Mouse (Mus musculus): ENCODE results near the gene Ehf. TPM values are rescaled to one million over a fixed set of nuclear protein-coding genes. Genes with fewer than 3 reads are reported as not detected.

The Ehf gene
- 0.05 TPM in 1 of 2 replicates, not detected in the other for polyA plus RNA-seq (2015; fragmentation: Nextera tagmentation; extraction: Ambion mirVana)

- H3K27me3 ChIP-seq: no peaks in the 10 kb centered on the region
These were observed at the start of gene Ehf for GRCm38 (mm10) chr2:103303132-103303531. Gene Ehf, minus strand, starts transcription at chr2:103303278.

DNA sequence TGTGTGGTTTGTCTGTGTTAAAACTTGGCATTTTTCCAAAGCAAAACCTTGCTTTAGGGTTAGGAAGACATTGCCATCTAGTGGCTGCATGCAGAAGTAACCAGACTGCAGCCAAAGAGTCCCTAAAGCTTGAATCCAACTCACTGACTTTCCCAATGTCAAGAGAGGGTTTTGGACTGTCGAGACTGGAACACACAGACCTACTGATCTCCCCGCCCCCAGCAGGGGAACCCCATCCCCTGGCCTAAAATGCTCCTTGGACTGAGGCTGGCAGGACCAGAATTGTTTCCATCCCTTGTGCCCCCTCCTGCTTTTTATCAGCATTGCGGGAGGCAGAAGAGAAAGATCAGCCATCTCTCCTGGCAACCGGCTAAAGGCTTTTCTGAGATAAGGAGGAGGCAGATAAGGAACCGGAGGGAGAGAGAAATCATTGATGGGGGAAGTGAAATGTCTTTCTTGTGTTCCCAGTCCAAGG lies 44.4 kb upstream of the Ehf start:
- H3K27ac ChIP-seq: no peak overlapping the region
- H3K36me3 ChIP-seq (ENCODE audit: poor library complexity, severe bottlenecking): no peaks in the 10 kb centered on the region
- no peak overlapping the region for H3K4me3 ChIP-seq
- H3K27me3 ChIP-seq: no peaks in the 10 kb centered on the region
- H3K4me1 ChIP-seq: 0 out of 2 replicates have a peak, but pooled peaks cover 7% of the 10 kb centered on the region
- H3K9ac ChIP-seq: no peak overlapping the region
- peak overlapping the region; percentile 16; the same call in 1 of the 2 replicates for H3K4me2 ChIP-seq
- 18% methylated on average over 5 of the region's 5 CpGs for WGBS
- H3K9me3 ChIP-seq (replicated peaks): no peaks in the 10 kb centered on the region
- ATAC-seq: peak; percentile 79

More at GRCm38 (mm10) chr2:103303132-103303531, at the start of gene Ehf:
- H3K4me2 ChIP-seq: no peak within 1 kb of the TSS
- no peak within 1 kb of the TSS for H3K27ac ChIP-seq
- no peak within 1 kb of the TSS for H3K9ac ChIP-seq
- H3K9me3 ChIP-seq (replicated peaks): no peaks in the 10 kb centered on the region
- no peaks in the 10 kb centered on the region for H3K36me3 ChIP-seq (ENCODE audit: poor library complexity, severe bottlenecking)
- 0 out of 2 replicates have a peak, but pooled peaks cover 2% of the 10 kb centered on the region for H3K4me1 ChIP-seq
- no peak for ATAC-seq
- H3K4me3 ChIP-seq: no peak within 1 kb of the TSS
- WGBS: 72% methylated on average over 9 of the region's 9 CpGs

- no peaks in the 10 kb centered on the region for H3K27me3 ChIP-seq
- H3K9ac ChIP-seq: no peak overlapping the region
- H3K36me3 ChIP-seq (ENCODE audit: poor library complexity, severe bottlenecking): no peaks in the 10 kb centered on the region
- H3K4me1 ChIP-seq: 0 out of 2 replicates have a peak, but pooled peaks cover 7% of the 10 kb centered on the region
- no peak overlapping the region for H3K4me2 ChIP-seq
- no peaks in the 10 kb centered on the region for H3K9me3 ChIP-seq (replicated peaks)
- H3K27ac ChIP-seq: no peak overlapping the region
- 67% methylated on average over 3 of the region's 3 CpGs for WGBS
- no peak overlapping the region for H3K4me3 ChIP-seq
- 0 out of 2 replicates have a peak, but pooled peaks have one; percentile 51 for ATAC-seq
These were observed 43.7 kb upstream of the Ehf start for GRCm38 (mm10) chr2:103346751-103347289.

DNA sequence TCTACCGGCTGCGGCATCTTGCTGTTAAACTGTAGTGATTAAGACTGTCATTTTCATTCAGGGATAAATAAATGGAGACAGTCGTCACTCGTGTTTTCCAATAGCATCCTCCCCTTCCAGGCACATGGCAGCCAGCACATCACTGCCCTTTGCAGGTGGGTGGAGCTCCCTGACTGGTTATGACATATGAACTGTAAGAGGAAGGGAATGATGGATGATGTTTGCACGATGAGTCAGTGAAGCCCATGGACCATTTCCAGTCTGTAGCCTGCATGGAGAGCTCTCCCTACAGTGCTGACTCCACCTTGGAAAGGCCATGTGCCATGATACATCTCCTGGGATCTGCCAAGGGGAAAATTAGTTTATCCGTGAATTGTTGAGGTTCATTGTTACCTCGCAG lies 40.5 kb upstream of the Ehf start:
- Histone ChIP-seq H3K9me3 (replicated peaks) (no peaks in the 10 kb centered on the region), H3K36me3 (ENCODE audit: poor library complexity, severe bottlenecking) (no peaks in the 10 kb centered on the region), H3K27me3 (no peaks in the 10 kb centered on the region), H3K27ac (no peak overlapping the region), H3K4me2 (no peak overlapping the region), H3K4me3 (no peak overlapping the region), H3K4me1 (0 out of 2 replicates have a peak, but pooled peaks cover 7% of the 10 kb centered on the region), H3K9ac (no peak overlapping the region)
- WGBS: 89% methylated on average over 7 of the region's 7 CpGs
- no peak for ATAC-seq

- Histone ChIP-seq H3K9ac (no peak overlapping the region), H3K9me3 (replicated peaks) (no peaks in the 10 kb centered on the region), H3K4me2 (no peak overlapping the region), H3K27me3 (no peaks in the 10 kb centered on the region), H3K4me3 (no peak overlapping the region), H3K36me3 (ENCODE audit: poor library complexity, severe bottlenecking) (no peaks in the 10 kb centered on the region), H3K27ac (no peak overlapping the region), H3K4me1 (no peaks in the 10 kb centered on the region)
- WGBS: 92% methylated on average over 1 of the region's 1 CpGs
- ATAC-seq: no peak
These were observed 39.0 kb upstream of the Ehf start for GRCm38 (mm10) chr2:103342123-103342522.

GRCm38 (mm10) chr2:103341375-103341971 lies 38.4 kb upstream of the Ehf start:
- WGBS: 91% methylated on average over 1 of the region's 1 CpGs

DNA sequence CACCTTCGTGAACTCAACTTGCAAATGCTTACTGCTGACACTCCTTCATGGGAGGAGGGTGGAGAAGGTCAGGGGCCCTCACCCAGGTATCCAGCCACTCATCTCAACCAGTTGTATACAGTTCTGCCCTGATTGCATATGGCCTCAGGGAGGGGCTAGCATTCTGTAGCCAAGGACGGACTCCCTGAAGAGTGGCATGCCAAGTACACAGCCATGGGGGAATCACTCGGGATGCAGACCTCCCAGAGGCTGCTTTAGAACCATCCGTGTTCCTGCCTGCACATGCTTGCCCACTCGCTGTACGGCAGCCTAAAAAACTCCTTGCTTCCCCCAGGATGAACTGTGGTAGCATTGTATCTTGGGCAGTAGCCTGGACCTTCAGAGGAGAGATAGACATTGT lies 35.6 kb upstream of the Ehf start:
- H3K9ac ChIP-seq: no peak overlapping the region
- WGBS: 89% methylated on average over 6 of the region's 6 CpGs
- no peaks in the 10 kb centered on the region for H3K4me1 ChIP-seq
- no peaks in the 10 kb centered on the region for H3K9me3 ChIP-seq (replicated peaks)
- H3K4me2 ChIP-seq: no peak overlapping the region
- no peaks in the 10 kb centered on the region for H3K36me3 ChIP-seq (ENCODE audit: poor library complexity, severe bottlenecking)
- H3K27me3 ChIP-seq: no peaks in the 10 kb centered on the region
- H3K27ac ChIP-seq: no peak overlapping the region
- ATAC-seq: no peak
- H3K4me3 ChIP-seq: no peak overlapping the region

More at GRCm38 (mm10) chr2:103341375-103341971, 38.4 kb upstream of the Ehf start:
- H3K4me3 ChIP-seq: no peak overlapping the region
- no peaks in the 10 kb centered on the region for H3K36me3 ChIP-seq (ENCODE audit: poor library complexity, severe bottlenecking)
- H3K27me3 ChIP-seq: no peaks in the 10 kb centered on the region
- no peaks in the 10 kb centered on the region for H3K9me3 ChIP-seq (replicated peaks)
- H3K4me2 ChIP-seq: no peak overlapping the region
- no peaks in the 10 kb centered on the region for H3K4me1 ChIP-seq
- no peak for ATAC-seq
- H3K9ac ChIP-seq: no peak overlapping the region
- H3K27ac ChIP-seq: no peak overlapping the region

DNA sequence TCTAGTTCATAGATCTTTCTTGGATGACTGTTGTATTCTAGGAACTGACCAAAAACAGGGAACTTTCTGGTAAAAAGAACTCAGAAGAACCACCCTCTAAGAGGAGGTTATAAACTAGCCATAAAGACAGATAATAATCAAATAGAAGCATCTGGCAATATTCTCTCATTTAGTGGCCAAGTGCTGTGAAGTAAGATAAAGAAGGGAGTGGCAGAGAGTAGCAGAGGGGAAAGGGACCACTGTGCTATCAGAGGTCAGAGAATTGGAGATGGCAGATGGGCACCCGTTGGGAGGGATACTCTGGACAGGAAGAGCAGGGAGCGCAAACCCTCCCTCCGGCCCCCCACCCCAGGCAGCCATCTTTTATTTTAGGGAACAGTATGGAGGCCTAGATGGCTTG lies 34.3 kb upstream of the Ehf start:
- WGBS: 88% methylated on average over 3 of the region's 3 CpGs
- H3K4me3 ChIP-seq: no peak overlapping the region
- H3K4me2 ChIP-seq: no peak overlapping the region
- H3K27me3 ChIP-seq: no peaks in the 10 kb centered on the region
- no peaks in the 10 kb centered on the region for H3K9me3 ChIP-seq (replicated peaks)
- H3K4me1 ChIP-seq: no peaks in the 10 kb centered on the region
- H3K36me3 ChIP-seq (ENCODE audit: poor library complexity, severe bottlenecking): no peaks in the 10 kb centered on the region
- H3K9ac ChIP-seq: no peak overlapping the region
- ATAC-seq: no peak
- no peak overlapping the region for H3K27ac ChIP-seq

- no peak overlapping the region for H3K4me2 ChIP-seq
- H3K27ac ChIP-seq: no peak overlapping the region
- no peaks in the 10 kb centered on the region for H3K27me3 ChIP-seq
- no peak overlapping the region for H3K9ac ChIP-seq
- no peaks in the 10 kb centered on the region for H3K36me3 ChIP-seq (ENCODE audit: poor library complexity, severe bottlenecking)
- no peaks in the 10 kb centered on the region for H3K4me1 ChIP-seq
- no peak overlapping the region for H3K4me3 ChIP-seq
- no peaks in the 10 kb centered on the region for H3K9me3 ChIP-seq (replicated peaks)
- 80% methylated on average over 11 of the region's 11 CpGs for WGBS
- no peak for ATAC-seq
These were observed 33.5 kb upstream of the Ehf start for GRCm38 (mm10) chr2:103336621-103337020.

DNA sequence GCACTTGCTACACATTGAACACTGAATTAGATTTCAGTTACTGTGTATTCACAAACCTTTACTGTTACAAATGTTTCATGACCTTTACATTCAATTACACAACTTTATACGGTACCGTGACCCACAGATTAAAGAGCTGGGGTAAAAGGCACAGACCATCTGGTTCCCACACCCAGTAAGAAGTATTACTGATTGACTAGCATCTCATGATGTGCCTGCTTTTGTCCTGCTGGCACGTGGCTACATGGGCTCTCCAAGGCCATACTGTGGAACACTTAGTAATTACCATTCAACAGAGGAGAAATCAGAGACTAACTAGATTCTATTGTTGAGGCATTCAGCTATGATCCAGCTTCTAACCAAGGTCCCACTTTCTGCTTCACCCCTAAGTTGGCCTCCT lies 32.9 kb upstream of the Ehf start:
- Histone ChIP-seq H3K27ac (no peak overlapping the region), H3K4me2 (no peak overlapping the region), H3K27me3 (no peaks in the 10 kb centered on the region), H3K9ac (no peak overlapping the region), H3K9me3 (replicated peaks) (no peaks in the 10 kb centered on the region), H3K4me1 (no peaks in the 10 kb centered on the region), H3K36me3 (ENCODE audit: poor library complexity, severe bottlenecking) (no peaks in the 10 kb centered on the region), H3K4me3 (no peak overlapping the region)
- 73% methylated on average over 3 of the region's 3 CpGs for WGBS
- no peak for ATAC-seq

GRCm38 (mm10) chr2:103331666-103332191 lies 28.7 kb upstream of the Ehf start:
- no peak for ATAC-seq
- H3K4me2 ChIP-seq: no peak overlapping the region
- H3K36me3 ChIP-seq (ENCODE audit: poor library complexity, severe bottlenecking): no peaks in the 10 kb centered on the region
- no peak overlapping the region for H3K9ac ChIP-seq
- WGBS: 89% methylated on average over 3 of the region's 3 CpGs
- H3K4me3 ChIP-seq: no peak overlapping the region
- H3K27me3 ChIP-seq: no peaks in the 10 kb centered on the region
- H3K9me3 ChIP-seq (replicated peaks): no peaks in the 10 kb centered on the region
- H3K27ac ChIP-seq: no peak overlapping the region
- H3K4me1 ChIP-seq: no peaks in the 10 kb centered on the region

- Histone ChIP-seq H3K4me3 (no peak overlapping the region), H3K4me1 (no peaks in the 10 kb centered on the region), H3K27ac (no peak overlapping the region), H3K36me3 (ENCODE audit: poor library complexity, severe bottlenecking) (no peaks in the 10 kb centered on the region), H3K9ac (no peak overlapping the region), H3K9me3 (replicated peaks) (no peaks in the 10 kb centered on the region), H3K27me3 (no peaks in the 10 kb centered on the region), H3K4me2 (no peak overlapping the region)
- 95% methylated on average over 4 of the region's 4 CpGs for WGBS
- no peak for ATAC-seq
These were observed 25.7 kb upstream of the Ehf start for GRCm38 (mm10) chr2:103328731-103329130.
